Mouse (Mus musculus): ENCODE measurements around the gene Gna13.

Gna13 gene

GRCm38 (mm10) chr11:109369026-109369637, 6.5 kb downstream of the Gna13 start:
- no peak for DNase-seq (ENCODE audit: extremely low read depth, low read depth, low spot score)

- no peak for DNase-seq (ENCODE audit: extremely low read depth, low read depth, low spot score)
Measured at GRCm38 (mm10) chr11:109375412-109375811, 12.8 kb downstream of the Gna13 start.

GRCm38 (mm10) chr11:109376484-109377143, 14.0 kb downstream of the Gna13 start:
- DNase-seq (ENCODE audit: extremely low read depth, low read depth, low spot score), result no peak

- no peak for DNase-seq (ENCODE audit: extremely low read depth, low read depth, low spot score)
Measured at GRCm38 (mm10) chr11:109377477-109377876, 14.8 kb downstream of the Gna13 start.

GRCm38 (mm10) chr11:109378051-109378450, 15.4 kb downstream of the Gna13 start:
- DNase-seq (ENCODE audit: extremely low read depth, low read depth, low spot score), result no peak

GRCm38 (mm10) chr11:109380662-109381061, 18.0 kb downstream of the Gna13 start:
- DNase-seq (ENCODE audit: extremely low read depth, low read depth, low spot score), result no peak

GRCm38 (mm10) chr11:109385296-109385695, 22.7 kb downstream of the Gna13 start:
- DNase-seq (ENCODE audit: extremely low read depth, low read depth, low spot score), result no peak

- DNase-seq (ENCODE audit: extremely low read depth, low read depth, low spot score), result no peak
Measured at GRCm38 (mm10) chr11:109389046-109389445, 26.4 kb downstream of the Gna13 start.

GRCm38 (mm10) chr11:109391200-109391599, 28.6 kb downstream of the Gna13 start:
- DNase-seq (ENCODE audit: extremely low read depth, low read depth, low spot score), result no peak

- no peak for DNase-seq (ENCODE audit: extremely low read depth, low read depth, low spot score)
Measured at GRCm38 (mm10) chr11:109391760-109392159, 29.1 kb downstream of the Gna13 start.

GRCm38 (mm10) chr11:109392601-109393000, 30.0 kb downstream of the Gna13 start:
- no peak for DNase-seq (ENCODE audit: extremely low read depth, low read depth, low spot score)

GRCm38 (mm10) chr11:109394758-109395157, 32.1 kb downstream of the Gna13 start:
- DNase-seq (ENCODE audit: extremely low read depth, low read depth, low spot score), result no peak

- DNase-seq (ENCODE audit: extremely low read depth, low read depth, low spot score), result peak; percentile 31
Measured at GRCm38 (mm10) chr11:109395291-109395690, 32.7 kb downstream of the Gna13 start.

GRCm38 (mm10) chr11:109406431-109406830, 43.8 kb downstream of the Gna13 start:
- no peak for DNase-seq (ENCODE audit: extremely low read depth, low read depth, low spot score)

GRCm38 (mm10) chr11:109410197-109410980, 47.8 kb downstream of the Gna13 start:
- no peak for DNase-seq (ENCODE audit: extremely low read depth, low read depth, low spot score)

- DNase-seq (ENCODE audit: extremely low read depth, low read depth, low spot score), result no peak
Measured at GRCm38 (mm10) chr11:109413617-109414016, 51.0 kb downstream of the Gna13 start, which contains the start of gene 9930022D16Rik. 9930022D16Rik (plus strand) TSS chr11:109413917.

GRCm38 (mm10) chr11:109414802-109415201, 52.2 kb downstream of the Gna13 start:
- DNase-seq (ENCODE audit: extremely low read depth, low read depth, low spot score), result no peak

GRCm38 (mm10) chr11:109416709-109417420, 54.2 kb downstream of the Gna13 start:
- DNase-seq (ENCODE audit: extremely low read depth, low read depth, low spot score), result no peak

- DNase-seq (ENCODE audit: extremely low read depth, low read depth, low spot score), result no peak
Measured at GRCm38 (mm10) chr11:109417472-109418040, 54.9 kb downstream of the Gna13 start.

GRCm38 (mm10) chr11:109419461-109419860, 56.8 kb downstream of the Gna13 start:
- DNase-seq (ENCODE audit: extremely low read depth, low read depth, low spot score), result no peak

Measured in fat pad, adult 2 months (tissue).